Mouse (Mus musculus) thymus, adult 2 months (tissue): ENCODE measurements around the gene Procr.

Experiments used
- CTCF ChIP-seq: fragments of 200-500 bp; IDR thresholded peaks from 2 replicates; pipeline ENCODE4 v1.5.1; 2012; ENCODE audit warnings: mild to moderate bottlenecking, control low read depth, low read length, moderate library complexity, borderline replicate concordance; ENCODE audit not compliant: control insufficient read depth, poor library complexity, insufficient read depth; ENCODE audit errors: extremely low read depth
- POLR2A ChIP-seq: fragments of 200-500 bp; IDR thresholded peaks from 2 replicates; pipeline ENCODE4 v1.6.1; 2012; ENCODE audit warnings: mild to moderate bottlenecking, low read length, control low read depth, moderate library complexity; ENCODE audit not compliant: control insufficient read depth, poor library complexity, insufficient read depth; ENCODE audit errors: extremely low read depth

GRCm38 (mm10) chr2:155774261-155774926 lies 23.5 kb downstream of the Procr start:
- TF ChIP-seq CTCF (no peak), POLR2A (no peak)
